Mouse (Mus musculus) testis, adult 2 months (tissue): Measurements from ENCODE around the gene Dpf1. TPM values are rescaled to one million over a fixed set of nuclear protein-coding genes. Genes with fewer than 3 reads are reported as not detected.

Source experiments
- H3K27ac ChIP-seq: fragments of 200-500 bp; 2 replicates; pipeline ENCODE4 v1.5.1; 2012; ENCODE audit warnings: low read depth, low read length; ENCODE audit not compliant: control insufficient read depth, insufficient read depth
- H3K27me3 ChIP-seq: fragments of 200-500 bp; 2 replicates; pipeline ENCODE4 v1.6.1; 2012; ENCODE audit warnings: mild to moderate bottlenecking, low read length, moderate library complexity; ENCODE audit not compliant: control insufficient read depth, insufficient read depth
- H3K36me3 ChIP-seq: fragments of 200-500 bp; 2 replicates; pipeline ENCODE4 v1.6.1; 2012; ENCODE audit warnings: mild to moderate bottlenecking, low read length; ENCODE audit not compliant: control insufficient read depth, insufficient read depth
- H3K4me1 ChIP-seq: fragments of 200-500 bp; 2 replicates; pipeline ENCODE4 v1.6.1; 2012; ENCODE audit warnings: low read length; ENCODE audit not compliant: control insufficient read depth, insufficient read depth
- H3K4me3 ChIP-seq: fragments of 200-500 bp; 2 replicates; pipeline ENCODE4 v1.5.1; 2012; ENCODE audit warnings: low read depth, mild to moderate bottlenecking, low read length, moderate library complexity, mixed read lengths; ENCODE audit not compliant: control insufficient read depth
- CTCF ChIP-seq: fragments of 200-500 bp; IDR thresholded peaks from 2 replicates; pipeline ENCODE4 v1.5.1; 2012; ENCODE audit warnings: low read depth, mild to moderate bottlenecking, inconsistent platforms, low read length, moderate library complexity; ENCODE audit not compliant: control insufficient read depth, insufficient read depth, insufficient replicate concordance
- POLR2A ChIP-seq: fragments of 200-500 bp; IDR thresholded peaks from 2 replicates; pipeline ENCODE4 v1.6.1; 2012; ENCODE audit warnings: low read depth, mild to moderate bottlenecking, inconsistent platforms, low read length, moderate library complexity; ENCODE audit not compliant: control insufficient read depth
- polyA plus RNA-seq: library from polyadenylated mRNA; depleted of rRNA; stranded (reverse); fragments of >200 nt; gene quantifications from 2 replicates; pipeline ENCODE4 v1.2.3, GENCODE M21; 2012

Gene Dpf1
- polyA plus RNA-seq, 1 experiment: 8.0 TPM

GRCm38 (mm10) chr7:29327087-29327486, 23.3 kb downstream of the Dpf1 start:
- Histone ChIP-seq H3K4me1 (no peaks in the 10 kb centered on the region), H3K36me3 (peaks cover 2% of the 10 kb centered on the region; the same call in 1 of the 2 replicates), H3K27ac (no peak overlapping the region), H3K4me3 (no peak overlapping the region), H3K27me3 (no peaks in the 10 kb centered on the region)
- TF ChIP-seq CTCF (no peak), POLR2A (no peak)

GRCm38 (mm10) chr7:29328984-29329383, 25.2 kb downstream of the Dpf1 start:
- no peak for TF ChIP-seq POLR2A
- no peak for TF ChIP-seq CTCF
- Histone ChIP-seq H3K36me3 (peaks cover 2% of the 10 kb centered on the region; the same call in 1 of the 2 replicates), H3K27me3 (no peaks in the 10 kb centered on the region), H3K4me3 (no peak overlapping the region), H3K4me1 (no peaks in the 10 kb centered on the region), H3K27ac (no peak overlapping the region)

- Histone ChIP-seq H3K36me3 (no peaks in the 10 kb centered on the region), H3K27me3 (no peaks in the 10 kb centered on the region), H3K4me3 (no peak overlapping the region), H3K27ac (no peak overlapping the region), H3K4me1 (no peaks in the 10 kb centered on the region)
- TF ChIP-seq CTCF: no peak
- TF ChIP-seq POLR2A: no peak
These were observed 30.4 kb downstream of the Dpf1 start for GRCm38 (mm10) chr7:29334156-29334555.

DNA sequence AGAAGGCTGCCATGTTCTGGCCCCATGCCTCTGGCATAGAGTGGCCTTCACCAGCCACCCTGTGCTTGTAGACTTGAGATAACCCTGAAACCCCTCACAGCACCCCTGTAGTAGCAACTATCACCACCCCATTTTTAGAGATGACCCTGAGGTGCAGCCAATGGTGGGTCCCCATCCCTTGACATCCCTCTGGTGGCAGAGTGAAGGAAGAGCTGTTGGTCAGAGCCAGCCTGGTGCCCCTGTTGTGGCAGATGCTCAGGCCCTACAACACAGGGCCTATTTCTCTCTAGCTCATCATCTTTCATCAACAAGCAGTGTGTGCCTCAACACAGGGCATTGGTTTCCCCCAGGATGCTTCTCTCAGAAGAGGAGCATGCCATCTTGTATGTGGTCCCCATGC, 31.5 kb downstream of the Dpf1 start:
- no peak for TF ChIP-seq POLR2A
- no peak for TF ChIP-seq CTCF
- H3K27ac ChIP-seq: no peak overlapping the region
- H3K36me3 ChIP-seq: no peaks in the 10 kb centered on the region
- H3K4me1 ChIP-seq: no peaks in the 10 kb centered on the region
- no peak overlapping the region for H3K4me3 ChIP-seq
- H3K27me3 ChIP-seq: no peaks in the 10 kb centered on the region

- no peak for TF ChIP-seq CTCF
- TF ChIP-seq POLR2A: no peak
- H3K4me1 ChIP-seq: no peaks in the 10 kb centered on the region
- H3K27ac ChIP-seq: no peak overlapping the region
- no peaks in the 10 kb centered on the region for H3K36me3 ChIP-seq
- no peak overlapping the region for H3K4me3 ChIP-seq
- no peaks in the 10 kb centered on the region for H3K27me3 ChIP-seq
These were observed 32.3 kb downstream of the Dpf1 start for GRCm38 (mm10) chr7:29335841-29336671.

GRCm38 (mm10) chr7:29336795-29337319, 33.1 kb downstream of the Dpf1 start:
- Histone ChIP-seq H3K4me1 (no peaks in the 10 kb centered on the region), H3K27me3 (no peaks in the 10 kb centered on the region), H3K36me3 (no peaks in the 10 kb centered on the region), H3K27ac (no peak overlapping the region), H3K4me3 (no peak overlapping the region)
- TF ChIP-seq POLR2A: no peak
- no peak for TF ChIP-seq CTCF

GRCm38 (mm10) chr7:29337766-29338165, 34.0 kb downstream of the Dpf1 start:
- TF ChIP-seq POLR2A (no peak), CTCF (no peak)
- no peaks in the 10 kb centered on the region for H3K4me1 ChIP-seq
- no peaks in the 10 kb centered on the region for H3K36me3 ChIP-seq
- H3K4me3 ChIP-seq: no peak overlapping the region
- H3K27ac ChIP-seq: no peak overlapping the region
- no peaks in the 10 kb centered on the region for H3K27me3 ChIP-seq
